Mouse (Mus musculus): Measurements from ENCODE around the gene Qpctl.

Gene Qpctl

GRCm38 (mm10) chr7:19148875-19149541 lies at the start of gene Qpctl:
TSS of gene Qpctl (minus strand) at chr7:19149291.
- DNase-seq (ENCODE audit: low read depth), result peak; percentile 99

GRCm38 (mm10) chr7:19197985-19198384 lies 48.9 kb upstream of the Qpctl start:
- DNase-seq (ENCODE audit: low read depth), result no peak

- DNase-seq (ENCODE audit: low read depth), result no peak
Measured at GRCm38 (mm10) chr7:19196676-19197075, 47.6 kb upstream of the Qpctl start.

- DNase-seq (ENCODE audit: low read depth), result no peak
Measured at GRCm38 (mm10) chr7:19194676-19195075, 45.6 kb upstream of the Qpctl start.

- DNase-seq (ENCODE audit: low read depth), result no peak
Measured at GRCm38 (mm10) chr7:19184758-19185157, 35.7 kb upstream of the Qpctl start.

- no peak for DNase-seq (ENCODE audit: low read depth)
Measured at GRCm38 (mm10) chr7:19184250-19184649, 35.2 kb upstream of the Qpctl start.

GRCm38 (mm10) chr7:19180862-19181429 lies 31.9 kb upstream of the Qpctl start:
- DNase-seq (ENCODE audit: low read depth), result no peak

GRCm38 (mm10) chr7:19179936-19180335 lies 30.8 kb upstream of the Qpctl start:
- no peak for DNase-seq (ENCODE audit: low read depth)

- DNase-seq (ENCODE audit: low read depth), result no peak
Measured at GRCm38 (mm10) chr7:19179173-19179572, 30.1 kb upstream of the Qpctl start.

- DNase-seq (ENCODE audit: low read depth), result peak; percentile 71
Measured at GRCm38 (mm10) chr7:19178443-19179092, 29.5 kb upstream of the Qpctl start.

- DNase-seq (ENCODE audit: low read depth), result no peak
Measured at GRCm38 (mm10) chr7:19178035-19178434, 28.9 kb upstream of the Qpctl start.

- DNase-seq (ENCODE audit: low read depth), result no peak
Measured at GRCm38 (mm10) chr7:19177216-19177615, 28.1 kb upstream of the Qpctl start.

- no peak for DNase-seq (ENCODE audit: low read depth)
Measured at GRCm38 (mm10) chr7:19176516-19176947, 27.4 kb upstream of the Qpctl start.

- DNase-seq (ENCODE audit: low read depth), result no peak
Measured at GRCm38 (mm10) chr7:19175708-19176515, 26.8 kb upstream of the Qpctl start, which contains the start of gene Eml2. TSS of gene Eml2 (plus strand) at chr7:19176421.

- DNase-seq (ENCODE audit: low read depth), result peak; percentile 83
Measured at GRCm38 (mm10) chr7:19172874-19173273, 23.8 kb upstream of the Qpctl start.

- no peak for DNase-seq (ENCODE audit: low read depth)
Measured at GRCm38 (mm10) chr7:19171831-19172230, 22.7 kb upstream of the Qpctl start.

GRCm38 (mm10) chr7:19170142-19170541 lies 21.1 kb upstream of the Qpctl start:
- DNase-seq (ENCODE audit: low read depth), result no peak

- no peak for DNase-seq (ENCODE audit: low read depth)
Measured at GRCm38 (mm10) chr7:19169506-19169905, 20.4 kb upstream of the Qpctl start.

GRCm38 (mm10) chr7:19166990-19167389 lies 17.9 kb upstream of the Qpctl start:
- no peak for DNase-seq (ENCODE audit: low read depth)

GRCm38 (mm10) chr7:19165656-19166423 lies 16.7 kb upstream of the Qpctl start, which contains the start of gene Gipr:
TSS of gene Gipr (minus strand) at chr7:19166127.
- DNase-seq (ENCODE audit: low read depth), result no peak

GRCm38 (mm10) chr7:19164978-19165377 lies 15.9 kb upstream of the Qpctl start:
- no peak for DNase-seq (ENCODE audit: low read depth)

GRCm38 (mm10) chr7:19164189-19164588 lies 15.1 kb upstream of the Qpctl start:
- DNase-seq (ENCODE audit: low read depth), result no peak

Data from c-Kit-positive CD71-negative TER-119-negative erythroid progenitor cells, embryonic 14.5 days (primary cell).